Mouse (Mus musculus) Patski (cell line): ENCODE data around the gene St5. TPM values are rescaled to one million over a fixed set of nuclear protein-coding genes. Genes with fewer than 3 reads are reported as not detected.
A peak's percentile ranks its signal among the peaks of the same experiment; 100 is the strongest.

Experiments used
- ATAC-seq: fragments of 100-300 bp; one replicate; pipeline ENCODE4 v1.8.0; 2021
- CTCF ChIA-PET: fragments of 350-600 bp; sonication (Branson Sonifier 250); formaldehyde crosslinking; loops from one replicate; lab custom pipeline; 2022; ENCODE audit warnings: inconsistent platforms; lab: Charles Lee
- POLR2A ChIA-PET: fragments of 350-600 bp; sonication (Branson Sonifier 250); formaldehyde crosslinking; loops from one replicate; lab custom pipeline; 2022; ENCODE audit warnings: antibody characterized with exemption, inconsistent platforms; lab: Charles Lee
- DNase-seq: peaks from one replicate; pipeline ENCODE4 v3.0.0-alpha.2; 2011; ENCODE audit warnings: low read depth, low spot score
- H3K27me3 ChIP-seq: fragments of 371-371 bp; one replicate; pipeline ENCODE4 v1.5.1; 2021
- CTCF ChIP-seq: fragments of 100-300 bp; IDR thresholded peaks from one replicate; pipeline ENCODE4 v1.5.1; 2021
- in situ Hi-C: fragments of 300-500 bp; cut with MboI; formaldehyde crosslinking; loops from 3 replicates; pipeline ENCODE4 v1.11.1; 2018; ENCODE audit warnings: low pct_unique_long_range_greater_than_20kb, mixed read lengths
- polyA plus RNA-seq: library from polyadenylated mRNA; unstranded; gene quantifications from one replicate; pipeline ENCODE4 v1.2.3, GENCODE M21; 2021

Gene St5
- polyA plus RNA-seq, 1 experiment from 2014 or later = 183 TPM

GRCm38 (mm10) chr7:109674944-109675628, 28.3 kb downstream of the St5 start:
- in situ Hi-C loops = no loop called here
- no peak for DNase-seq
- POLR2A ChIA-PET = no interaction called here
- TF ChIP-seq CTCF = no peak
- ATAC-seq = no peak
- CTCF ChIA-PET = interaction anchor here (1.2 kb wide), 1 partner anchor 12 kb away, joined by 3 read pairs; no protein-coding TSS in a partner anchor
- H3K27me3 ChIP-seq = no peaks in the 10 kb centered on the region

DNA sequence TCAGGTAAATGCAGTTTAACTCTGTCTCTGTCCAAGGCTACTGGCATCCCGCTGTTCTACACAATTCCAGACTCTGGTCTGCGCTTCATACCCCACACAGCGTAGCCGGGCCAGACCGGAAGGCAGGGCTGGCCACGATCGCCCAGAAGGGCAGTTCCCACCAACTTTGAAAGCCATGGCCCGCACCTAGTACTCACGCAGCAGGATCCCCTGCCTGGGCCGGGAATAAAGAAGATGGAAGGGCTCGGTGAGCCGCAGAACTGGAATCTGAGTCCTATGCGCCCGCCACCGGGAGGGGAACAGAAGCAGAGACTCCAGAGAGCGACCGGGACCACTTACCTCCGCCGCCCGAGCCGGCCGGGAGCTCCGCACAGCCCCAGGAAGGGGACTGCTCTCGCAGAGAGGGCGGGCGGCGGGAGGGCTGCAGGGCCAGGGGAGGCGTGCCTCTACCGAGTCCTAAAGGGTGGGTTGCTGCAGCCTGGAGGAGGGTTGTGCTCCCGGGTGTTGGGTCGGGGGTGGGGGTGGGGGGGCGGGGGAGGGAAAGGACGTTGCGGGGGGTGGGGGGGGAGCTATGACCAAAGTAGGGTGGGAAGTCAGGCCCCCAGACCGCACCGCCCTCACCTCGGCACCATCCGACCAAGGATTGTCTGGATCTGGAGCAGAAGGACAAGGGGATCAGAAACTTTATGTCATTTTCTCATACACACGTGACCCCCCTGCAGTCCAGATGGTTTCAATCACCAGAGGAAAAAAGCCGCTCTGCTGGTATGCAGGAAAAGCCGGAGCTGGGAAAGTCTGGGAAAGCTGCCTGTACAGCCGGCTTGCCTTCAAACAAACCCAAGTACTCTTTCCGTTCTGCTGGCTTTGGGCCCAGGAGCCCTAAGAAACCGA, 31.6 kb downstream of the St5 start:
- TF ChIP-seq CTCF = no peak
- H3K27me3 ChIP-seq = no peaks in the 10 kb centered on the region
- CTCF ChIA-PET = interaction anchor here (0.8 to 2.1 kb wide), 6 partner anchors 10 to 56 kb away, joined by 3 to 6 read pairs (median 4); no protein-coding TSS in a partner anchor
- POLR2A ChIA-PET = interaction anchor here (1.0 to 1.3 kb wide), 3 partner anchors 31 to 96 kb away, joined by 3 to 4 read pairs (median 3); no protein-coding TSS in a partner anchor
- DNase-seq (no peak), ATAC-seq (peak; percentile 68)
- in situ Hi-C loops = no loop called here

DNA sequence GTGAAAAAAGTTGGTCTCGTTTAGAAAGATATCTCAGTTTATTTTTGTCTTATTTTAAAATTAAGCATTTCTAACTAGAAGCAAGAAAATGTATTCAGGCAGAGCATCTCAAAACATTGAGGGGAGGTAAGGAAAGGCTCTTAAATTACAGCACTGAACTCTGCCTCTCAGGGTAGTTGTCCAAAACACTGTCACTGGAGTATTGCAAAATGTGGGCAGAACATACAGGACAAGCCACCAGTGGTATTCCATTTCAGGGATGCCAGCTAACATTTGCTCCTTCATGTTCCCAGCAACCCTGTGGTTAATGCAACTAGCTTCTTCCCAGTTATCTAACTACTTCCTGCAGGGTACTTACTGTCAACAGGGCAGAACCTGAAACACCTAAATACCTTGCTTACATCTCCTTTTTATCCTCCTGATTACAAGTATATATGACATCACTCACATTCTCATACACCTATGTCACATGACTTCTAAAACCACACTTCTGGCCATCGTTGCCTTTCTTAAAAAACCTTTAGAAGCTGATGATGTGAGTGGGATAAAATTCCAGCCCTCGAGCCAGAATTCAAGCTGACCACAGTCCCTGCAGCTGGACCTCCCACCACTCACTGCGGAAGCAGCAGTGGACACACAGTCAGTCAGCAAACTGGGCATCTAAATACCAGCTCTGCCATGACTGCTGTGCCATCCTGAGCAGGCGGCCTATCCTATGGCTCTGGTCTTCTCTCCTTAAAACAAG, 33.8 kb downstream of the St5 start:
- ATAC-seq (peak; percentile 12), DNase-seq (no peak)
- CTCF ChIA-PET = interaction anchor here (0.7 to 1.6 kb wide), 6 partner anchors 8 to 51 kb away, joined by 3 to 5 read pairs (median 4); no protein-coding TSS in a partner anchor
- no peaks in the 10 kb centered on the region for H3K27me3 ChIP-seq
- POLR2A ChIA-PET = interaction anchor here (1.5 kb wide), 1 partner anchor 54 kb away, joined by 6 read pairs; no protein-coding TSS in a partner anchor
- in situ Hi-C loops = no loop called here
- no peak for TF ChIP-seq CTCF

DNA sequence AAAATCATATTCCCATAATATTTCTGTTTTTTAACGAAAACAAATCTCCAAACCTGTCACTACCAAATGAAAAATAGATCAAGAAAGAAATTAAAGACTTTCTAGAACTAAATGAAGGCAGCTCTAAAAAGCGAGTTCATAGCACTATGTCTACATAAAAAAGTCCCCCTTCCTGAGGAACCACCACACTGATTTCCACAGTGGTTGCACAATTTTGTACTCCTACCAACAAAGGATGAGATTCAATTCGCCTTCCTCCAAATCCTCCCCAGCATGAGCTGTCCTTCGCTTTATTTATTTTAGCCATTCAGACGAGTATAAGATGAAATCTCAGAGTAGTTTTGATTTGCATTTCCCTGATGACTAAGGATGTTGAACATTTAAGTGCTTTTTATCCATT, 36.7 kb downstream of the St5 start:
- POLR2A ChIA-PET = interaction anchor here (0.8 to 1.5 kb wide), 2 partner anchors 30 to 38 kb away, joined by 3 to 4 read pairs; no protein-coding TSS in a partner anchor
- DNase-seq = no peak

DNA sequence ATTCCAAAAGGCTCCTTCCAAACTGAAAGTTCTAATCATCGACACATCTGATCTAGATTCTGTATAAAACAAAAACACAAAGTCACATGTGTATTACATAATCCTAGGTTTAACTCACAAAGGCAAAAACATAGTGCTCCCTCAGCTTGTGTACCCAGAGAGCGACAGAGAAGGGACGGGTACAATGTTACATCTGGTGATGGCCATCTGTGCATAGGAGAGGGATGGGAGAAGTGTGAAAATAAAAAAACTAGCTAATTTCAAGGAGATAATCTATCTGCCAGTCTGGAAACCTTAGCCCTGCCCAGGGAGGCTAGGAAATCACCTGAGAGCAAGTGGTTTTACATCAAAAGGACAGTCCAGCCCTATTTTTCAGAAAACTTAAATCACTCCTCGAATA, 40.8 kb downstream of the St5 start:
- no peak for DNase-seq
- in situ Hi-C loops = no loop called here
- CTCF ChIA-PET = interaction anchor here (1.9 kb wide), 1 partner anchor 9 kb away, joined by 5 read pairs; no protein-coding TSS in a partner anchor
- no peak for ATAC-seq
- H3K27me3 ChIP-seq = no peaks in the 10 kb centered on the region
- TF ChIP-seq CTCF = no peak
- POLR2A ChIA-PET = interaction anchor here (1.1 kb wide), 1 partner anchor 13 kb away, joined by 3 read pairs; no protein-coding TSS in a partner anchor

More for the DNA sequence above, 36.7 kb downstream of the St5 start:
- no peak for ATAC-seq
- H3K27me3 ChIP-seq = no peaks in the 10 kb centered on the region
- CTCF ChIA-PET = interaction anchor here (1.0 to 1.1 kb wide), 2 partner anchors 10 to 11 kb away, joined by 3 read pairs; no protein-coding TSS in a partner anchor
- in situ Hi-C loops = no loop called here
- TF ChIP-seq CTCF = no peak

DNA sequence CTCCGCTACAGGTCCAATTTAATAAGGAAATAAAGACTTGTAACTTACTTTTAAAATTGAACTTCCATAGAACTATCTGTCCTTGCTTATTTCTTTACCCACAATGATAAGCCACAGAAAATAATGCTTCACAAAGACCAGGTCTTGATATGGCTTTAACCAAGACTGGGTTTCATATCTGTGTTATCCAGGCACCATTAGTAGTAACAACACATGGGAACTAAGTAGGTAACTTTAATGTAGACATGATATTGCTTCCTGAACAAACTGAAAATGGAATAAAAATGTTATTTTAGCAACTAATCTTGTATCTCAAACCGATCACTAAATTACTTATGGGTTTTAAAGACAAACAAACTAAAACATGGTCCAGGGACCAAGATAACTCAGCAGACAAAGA, 44.1 kb downstream of the St5 start:
- ChIA-PET CTCF (interaction anchor here (1.7 kb wide), 1 partner anchor 21 kb away, joined by 4 read pairs; no protein-coding TSS in a partner anchor), POLR2A (no interaction called here)
- in situ Hi-C loops = no loop called here
- DNase-seq (no peak), ATAC-seq (no peak)
- TF ChIP-seq CTCF = no peak
- no peaks in the 10 kb centered on the region for H3K27me3 ChIP-seq

GRCm38 (mm10) chr7:109657884-109658283, 45.5 kb downstream of the St5 start:
- H3K27me3 ChIP-seq = no peaks in the 10 kb centered on the region
- no peak for TF ChIP-seq CTCF
- ATAC-seq (no peak), DNase-seq (no peak)
- in situ Hi-C loops = no loop called here
- POLR2A ChIA-PET = no interaction called here
- CTCF ChIA-PET = no interaction called here

DNA sequence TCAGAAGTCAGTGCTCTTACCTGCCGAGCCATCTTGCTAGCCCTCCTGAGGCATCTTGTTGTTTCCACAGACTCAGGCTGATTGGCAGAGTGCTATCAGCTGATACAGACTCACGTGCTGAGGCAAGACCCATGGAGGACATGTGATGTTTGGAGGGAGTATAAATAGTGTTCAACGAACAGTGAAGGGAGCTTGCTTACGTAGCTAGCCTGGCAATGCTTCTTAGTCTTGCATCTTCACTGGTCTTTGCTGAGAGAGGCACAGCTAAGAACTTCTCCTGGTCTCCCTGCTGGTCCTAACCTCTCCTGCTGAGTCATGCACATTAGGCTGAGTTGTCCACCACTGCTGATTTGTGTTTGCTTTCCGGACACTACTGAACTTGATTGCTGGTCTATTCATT, 48.5 kb downstream of the St5 start:
- no peaks in the 10 kb centered on the region for H3K27me3 ChIP-seq
- in situ Hi-C loops = no loop called here
- CTCF ChIA-PET = interaction anchor here (0.8 to 1.5 kb wide), 4 partner anchors 9 to 18 kb away, joined by 3 to 5 read pairs (median 5); no protein-coding TSS in a partner anchor
- ATAC-seq = peak; percentile 31
- DNase-seq = no peak
- no peak for TF ChIP-seq CTCF
- POLR2A ChIA-PET = no interaction called here

DNA sequence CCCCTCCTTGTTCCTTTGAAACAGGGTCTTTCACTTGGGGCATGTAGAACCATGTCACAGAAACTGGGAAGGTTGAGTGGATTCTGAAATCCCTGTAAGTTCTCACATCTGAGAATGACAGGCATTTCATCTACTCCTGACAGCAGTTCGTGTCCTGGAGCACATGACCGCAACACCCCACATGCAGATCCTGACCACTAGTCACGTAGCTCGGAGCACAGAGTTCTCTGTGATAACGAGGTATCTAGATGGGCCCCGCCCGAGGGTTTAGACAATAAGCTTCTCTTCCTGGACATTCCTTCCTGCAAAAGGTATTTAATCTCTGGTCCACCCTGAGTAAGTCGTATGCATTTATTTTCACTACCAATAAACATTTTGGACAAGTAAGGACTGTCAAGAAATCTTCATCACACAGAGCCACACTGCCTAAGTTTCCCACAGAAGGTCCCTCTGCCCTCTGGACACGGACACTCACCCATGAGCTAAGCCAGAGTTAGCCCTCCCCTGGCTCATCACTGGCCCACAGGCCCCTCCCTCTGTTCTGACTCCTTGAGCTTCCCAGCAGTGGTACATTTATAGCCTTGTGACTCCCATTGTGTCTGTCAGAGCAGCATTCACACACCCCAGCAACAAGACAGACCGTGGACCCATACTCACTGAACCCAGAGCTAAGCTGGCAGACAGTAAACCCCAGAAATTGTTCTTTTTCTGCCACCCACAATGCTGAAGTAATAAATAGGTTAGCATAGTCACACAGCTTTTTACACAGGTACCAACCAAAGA, 54.4 kb downstream of the St5 start:
- TF ChIP-seq CTCF = no peak
- CTCF ChIA-PET = interaction anchor here (1.0 kb wide), 1 partner anchor 12 kb away, joined by 4 read pairs; no protein-coding TSS in a partner anchor
- ATAC-seq = no peak
- POLR2A ChIA-PET = interaction anchor here (1.0 kb wide), 1 partner anchor 14 kb away, joined by 3 read pairs; no protein-coding TSS in a partner anchor
- in situ Hi-C loops = no loop called here
- no peaks in the 10 kb centered on the region for H3K27me3 ChIP-seq
- DNase-seq = no peak
